Comparison of ENCODE assay signal across 27 mouse cellular contexts in genomic region chr9:43760078-43760477, GRCm38 (mm10). TPM values are rescaled to one million over a fixed set of nuclear protein-coding genes. Genes with fewer than 3 reads are reported as not detected.
DNase-seq lines count a peak whose midpoint lies in the region; ATAC-seq and TF ChIP-seq lines count a peak whose summit lies in the region.
"Had no signal": no experiment of that assay in that cellular context is flagged by ENCODE, and none has a peak within 500 bp of the region (broad histone marks: within the 10 kb centered on the region; RNA-seq: fewer than 3 reads in every experiment).

No protein-coding gene starts in this region.

- peaks cover 6% of the 10 kb centered on the region; the same call in 1 of the 2 replicates for H3K9me3 ChIP-seq in midbrain, embryonic 10.5 days (replicated peaks)
- no peaks in the 10 kb centered on the region for H3K9me3 ChIP-seq in midbrain, embryonic 16.5 days (replicated peaks; ENCODE audit: control insufficient read depth, low read length, poor library complexity, severe bottlenecking)
- H3K9me3 ChIP-seq in forebrain, embryonic 12.5 days: 0 out of 2 replicates have a peak, but pooled peaks cover 5% of the 10 kb centered on the region
- no peaks in the 10 kb centered on the region for H3K9me3 ChIP-seq in forebrain, embryonic 15.5 days
- H3K9me3 ChIP-seq in hindbrain, postnatal 0 days (ENCODE audit: low read length): no peaks in the 10 kb centered on the region
- H3K9me3 ChIP-seq: embryonic facial prominence, embryonic 15.5 days; kidney, embryonic 15.5 days; limb, embryonic 15.5 days; neural tube, embryonic 12.5 days had no signal

- peak overlapping the region; percentile 86 for H3K27ac ChIP-seq in midbrain, embryonic 10.5 days (replicated peaks)
- no peak overlapping the region for H3K27ac ChIP-seq in midbrain, embryonic 16.5 days (ENCODE audit: low read length)
- H3K27ac ChIP-seq in forebrain, embryonic 12.5 days: peak overlapping the region; percentile 51
- peak overlapping the region; percentile 82 for H3K27ac ChIP-seq in forebrain, embryonic 15.5 days (replicated peaks)
- 0 out of 2 replicates have a peak overlapping the region, but pooled peaks have one; percentile 69 for H3K27ac ChIP-seq in hindbrain, postnatal 0 days
- H3K27ac ChIP-seq in cerebellum, adult 2 months (ENCODE audit: insufficient read depth, low read length): no peak overlapping the region
- H3K27ac ChIP-seq: embryonic facial prominence, embryonic 15.5 days; kidney, embryonic 15.5 days; limb, embryonic 15.5 days; liver, embryonic 14.5 days; neural tube, embryonic 12.5 days had no signal

- WGBS in midbrain, embryonic 10.5 days: 86% methylated on average over 12 of the region's 12 CpGs
- 60% methylated on average over 12 of the region's 12 CpGs for WGBS in midbrain, embryonic 16.5 days
- whole genome bisulfite sequencing in forebrain, embryonic 12.5 days: 74% methylated on average over 12 of the region's 12 CpGs
- WGBS in forebrain, embryonic 15.5 days: 43% methylated on average over 12 of the region's 12 CpGs
- 55% methylated on average over 12 of the region's 12 CpGs for WGBS in hindbrain, postnatal 0 days
- 41% methylated on average over 12 of the region's 12 CpGs for WGBS in cerebellum, adult 2 months

- no peak for TF ChIP-seq CTCF in hindbrain, postnatal 0 days (IDR thresholded peaks at IDR 0.05; ENCODE audit: low read depth)
- TF ChIP-seq CTCF in cerebellum, adult 2 months (IDR thresholded peaks at IDR 0.05; ENCODE audit: borderline replicate concordance, insufficient read depth, low read depth, low read length): no peak

- H3K4me3 ChIP-seq in midbrain, embryonic 10.5 days: no peak overlapping the region
- H3K4me3 ChIP-seq in midbrain, embryonic 16.5 days (ENCODE audit: low read depth, low read length): no peak overlapping the region
- no peak overlapping the region for H3K4me3 ChIP-seq in forebrain, embryonic 12.5 days (replicated peaks)
- H3K4me3 ChIP-seq in forebrain, embryonic 15.5 days: no peak overlapping the region
- H3K4me3 ChIP-seq in hindbrain, postnatal 0 days (ENCODE audit: low read length): no peak overlapping the region
- no peak overlapping the region for H3K4me3 ChIP-seq in cerebellum, adult 2 months (replicated peaks; ENCODE audit: insufficient read depth, low read depth, low read length)
- H3K4me3 ChIP-seq: embryonic facial prominence, embryonic 15.5 days; heart, embryonic 12.5 days; kidney, embryonic 15.5 days; limb, embryonic 15.5 days; neural tube, embryonic 12.5 days had no signal

- peaks cover 21% of the 10 kb centered on the region for H3K36me3 ChIP-seq in midbrain, embryonic 10.5 days
- H3K36me3 ChIP-seq in midbrain, embryonic 16.5 days (ENCODE audit: control insufficient read depth, insufficient read depth, low read length): no peaks in the 10 kb centered on the region
- H3K36me3 ChIP-seq in forebrain, embryonic 12.5 days (replicated peaks): no peaks in the 10 kb centered on the region
- H3K36me3 ChIP-seq in forebrain, embryonic 15.5 days: no peaks in the 10 kb centered on the region
- H3K36me3 ChIP-seq in hindbrain, postnatal 0 days (ENCODE audit: insufficient read depth, low read length): no peaks in the 10 kb centered on the region
- H3K36me3 ChIP-seq: heart, embryonic 12.5 days; kidney, embryonic 15.5 days; limb, embryonic 15.5 days had no signal

- no peak for TF ChIP-seq POLR2A in cerebellum, adult 2 months (IDR thresholded peaks at IDR 0.05; ENCODE audit: borderline replicate concordance, insufficient read depth, low read length)

- H3K9ac ChIP-seq in midbrain, embryonic 16.5 days (ENCODE audit: low read depth, low read length): no peak overlapping the region
- H3K9ac ChIP-seq in forebrain, embryonic 12.5 days: no peak overlapping the region
- no peak overlapping the region for H3K9ac ChIP-seq in forebrain, embryonic 15.5 days (replicated peaks)
- H3K9ac ChIP-seq in hindbrain, postnatal 0 days (replicated peaks; ENCODE audit: low read length): no peak overlapping the region
- H3K9ac ChIP-seq: embryonic facial prominence, embryonic 15.5 days; heart, embryonic 12.5 days; kidney, embryonic 15.5 days; limb, embryonic 15.5 days; liver, embryonic 14.5 days; lung, embryonic 14.5 days; neural tube, embryonic 12.5 days had no signal

- H3K4me2 ChIP-seq in midbrain, embryonic 16.5 days (ENCODE audit: low read length): no peak overlapping the region
- no peak overlapping the region for H3K4me2 ChIP-seq in forebrain, embryonic 12.5 days
- no peak overlapping the region for H3K4me2 ChIP-seq in forebrain, embryonic 15.5 days (replicated peaks)
- H3K4me2 ChIP-seq in hindbrain, postnatal 0 days (ENCODE audit: low read depth, low read length): no peak overlapping the region
- H3K4me2 ChIP-seq: embryonic facial prominence, embryonic 15.5 days; heart, embryonic 12.5 days; kidney, embryonic 15.5 days; limb, embryonic 15.5 days; lung, embryonic 14.5 days; neural tube, embryonic 12.5 days had no signal

- no peak for ATAC-seq in midbrain, embryonic 16.5 days
- no peak for ATAC-seq in forebrain, embryonic 12.5 days (ENCODE audit: low FRiP score)
- peak; percentile 71 for ATAC-seq in forebrain, embryonic 15.5 days (replicated peaks)
- ATAC-seq in hindbrain, postnatal 0 days: no peak

- peaks cover 81% of the 10 kb centered on the region for H3K4me1 ChIP-seq in midbrain, embryonic 10.5 days
- H3K4me1 ChIP-seq in midbrain, embryonic 16.5 days (ENCODE audit: control insufficient read depth, insufficient read depth, low read length): peaks cover 39% of the 10 kb centered on the region
- peaks cover 77% of the 10 kb centered on the region for H3K4me1 ChIP-seq in forebrain, embryonic 12.5 days
- H3K4me1 ChIP-seq in forebrain, embryonic 15.5 days: peaks cover 58% of the 10 kb centered on the region
- peaks cover 20% of the 10 kb centered on the region for H3K4me1 ChIP-seq in hindbrain, postnatal 0 days (ENCODE audit: insufficient read depth, low read length)
- peaks cover 27% of the 10 kb centered on the region for H3K4me1 ChIP-seq in cerebellum, adult 2 months (ENCODE audit: control insufficient read depth, insufficient read depth, low read length)

- H3K27me3 ChIP-seq in midbrain, embryonic 10.5 days (ENCODE audit: low read depth, poor library complexity, severe bottlenecking): no peaks in the 10 kb centered on the region
- no peaks in the 10 kb centered on the region for H3K27me3 ChIP-seq in midbrain, embryonic 16.5 days (ENCODE audit: control insufficient read depth, insufficient read depth, low read depth, low read length)
- H3K27me3 ChIP-seq in forebrain, embryonic 12.5 days: no peaks in the 10 kb centered on the region
- H3K27me3 ChIP-seq in forebrain, embryonic 15.5 days: no peaks in the 10 kb centered on the region
- H3K27me3 ChIP-seq in hindbrain, postnatal 0 days (ENCODE audit: insufficient read depth, low read length): no peaks in the 10 kb centered on the region
- H3K27me3 ChIP-seq in cerebellum, adult 2 months (ENCODE audit: control insufficient read depth, insufficient read depth, low read length): no peaks in the 10 kb centered on the region
- H3K27me3 ChIP-seq: embryonic facial prominence, embryonic 15.5 days; limb, embryonic 15.5 days; neural tube, embryonic 12.5 days had no signal

- DNase-seq in midbrain, embryonic 10.5 days (ENCODE audit: low spot score): no peak
- no peak for DNase-seq in hindbrain, postnatal 0 days (ENCODE audit: low spot score)
- no peak for DNase-seq in cerebellum, adult 2 months
- DNase-seq in urinary bladder, postnatal 10 days (ENCODE audit: low spot score): no peak
- DNase-seq in testis, postnatal 10 days (ENCODE audit: low spot score): no peak
- DNase-seq: adrenal gland, adult 2 months; cerebellum, adult 8-10 months; gastrocnemius, postnatal 25 days; heart, adult 18-20 months; heart, postnatal 10 days; kidney, adult 11 months; kidney, postnatal 36 days; layer of hippocampus, adult 9-11 months; left cerebral cortex, postnatal 4 days; lung, embryonic 14.5 days; right cerebral cortex, adult 18-20 months; right cerebral cortex, postnatal 4 days; thymus, adult 18-20 months had no signal

RNA-seq across cellular contexts. Expression of gene Nectin1, which starts 16.3 kb away (rescaled TPM):
- polyA plus RNA-seq in midbrain, embryonic 10.5 days (2016; fragmentation: Nextera tagmentation; extraction: Ambion mirVana): 6.9 and 7.3 TPM in 2 replicates
- polyA plus RNA-seq in midbrain, embryonic 16.5 days (2015; fragmentation: Nextera tagmentation; extraction: Ambion mirVana): 13.2 and 13.4 TPM in 2 replicates
- polyA plus RNA-seq in forebrain, embryonic 12.5 days (2016; fragmentation: Nextera tagmentation; extraction: Ambion mirVana): 11.4 and 12.1 TPM in 2 replicates
- polyA plus RNA-seq in forebrain, embryonic 15.5 days (2015; fragmentation: Nextera tagmentation; extraction: Ambion mirVana): 10.1 and 10.2 TPM in 2 replicates
- 69.2 and 72.8 TPM in 2 replicates for total RNA-seq in hindbrain, postnatal 0 days (2014; rRNA removed)
- polyA plus RNA-seq in hindbrain, postnatal 0 days (2015; fragmentation: Nextera tagmentation; extraction: Ambion mirVana): 15.7 and 17.1 TPM in 2 replicates
- polyA plus RNA-seq in cerebellum, adult 2 months (2012; rRNA removed): 27.3 and 28.9 TPM in 2 replicates

Comparison
In these comparisons a context has a peak if more than half of its experiments do, and no peak if none do; other contexts are left out.
1. H3K27ac ChIP-seq: peak in midbrain, embryonic 10.5 days (single experiment), forebrain, embryonic 12.5 days (single experiment), forebrain, embryonic 15.5 days (single experiment) and hindbrain, postnatal 0 days (single experiment); none in midbrain, embryonic 16.5 days (single experiment) and cerebellum, adult 2 months (single experiment).